Mouse (Mus musculus) monocyte, adult 2 months (primary cell): Measurements from ENCODE around the gene I0C0044D17Rik.
"Not testable (repeated sequence)": the region's sequence is repeated elsewhere in the genome, so short reads cannot be mapped to it uniquely, and the experiment has no call there.

Experiments used
- DNase-seq, 2 experiments: peaks; one replicate each; pipeline ENCODE4 v3.0.0; 2022; ENCODE audit warnings: low spot score in 2 of 2, low read depth in 1 of 2

I0C0044D17Rik gene

DNA sequence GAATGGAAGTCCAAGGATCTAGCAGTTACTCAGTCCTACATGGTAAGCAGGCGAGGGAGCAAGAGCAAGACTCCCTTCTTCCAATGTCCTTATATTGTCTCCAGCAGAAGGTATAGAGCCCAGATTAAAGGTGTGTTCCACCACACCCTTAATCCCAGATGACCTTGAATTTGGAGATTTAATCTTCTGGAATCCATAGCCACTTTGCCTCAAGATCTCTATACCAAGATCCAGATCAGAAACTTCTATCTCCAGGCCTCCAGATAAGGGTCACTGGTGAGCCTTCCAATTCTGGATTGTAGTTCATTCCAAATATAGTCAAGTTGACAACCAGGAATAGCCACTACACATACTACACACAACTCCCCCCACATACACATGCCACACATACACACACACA lies at the start of gene I0C0044D17Rik:
Gene I0C0044D17Rik, minus strand, starts transcription at position 101 of the 400 bp plus-strand sequence.
- not testable (repeated sequence) for DNase-seq

DNA sequence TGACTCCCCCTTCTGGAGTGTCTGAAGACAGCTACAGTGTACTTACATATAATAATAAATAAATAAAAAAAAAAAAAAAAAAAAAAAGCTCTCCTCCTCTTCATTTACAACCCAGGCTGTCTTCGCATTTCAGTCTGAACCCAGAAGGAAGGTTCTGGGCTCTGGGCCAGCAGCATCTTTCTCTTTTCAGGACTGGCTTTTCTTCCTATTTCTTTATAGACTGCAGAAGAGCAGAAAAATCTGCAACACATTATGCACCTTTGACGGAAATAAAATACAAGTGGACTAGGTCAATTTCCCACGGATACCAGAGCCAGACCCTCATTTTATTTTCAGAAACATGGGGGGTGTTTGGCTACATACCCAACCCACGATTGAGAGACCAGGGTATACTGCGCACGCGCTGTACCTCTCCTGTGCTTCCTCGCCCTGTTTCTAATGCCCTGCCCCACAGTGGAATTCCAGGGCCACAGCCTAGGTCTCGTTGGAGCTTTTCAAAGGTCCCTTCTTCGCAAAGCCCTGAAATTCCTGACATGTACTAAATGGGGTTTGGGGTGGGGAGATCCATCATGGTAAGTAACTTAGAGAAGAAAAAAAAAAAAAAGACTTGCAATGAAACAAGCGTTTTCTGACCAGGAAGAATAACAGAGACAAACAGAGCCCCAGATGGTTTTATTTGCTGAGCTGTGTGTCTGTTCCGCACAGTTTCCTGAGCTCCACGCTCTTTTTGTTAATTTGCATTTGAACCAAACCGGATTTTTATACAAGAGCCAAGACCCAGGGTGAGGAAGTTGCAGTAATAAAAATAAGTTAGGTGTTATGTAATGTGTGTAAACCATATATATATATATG lies 42.0 kb upstream of the I0C0044D17Rik start:
- DNase-seq, result no peak

DNA sequence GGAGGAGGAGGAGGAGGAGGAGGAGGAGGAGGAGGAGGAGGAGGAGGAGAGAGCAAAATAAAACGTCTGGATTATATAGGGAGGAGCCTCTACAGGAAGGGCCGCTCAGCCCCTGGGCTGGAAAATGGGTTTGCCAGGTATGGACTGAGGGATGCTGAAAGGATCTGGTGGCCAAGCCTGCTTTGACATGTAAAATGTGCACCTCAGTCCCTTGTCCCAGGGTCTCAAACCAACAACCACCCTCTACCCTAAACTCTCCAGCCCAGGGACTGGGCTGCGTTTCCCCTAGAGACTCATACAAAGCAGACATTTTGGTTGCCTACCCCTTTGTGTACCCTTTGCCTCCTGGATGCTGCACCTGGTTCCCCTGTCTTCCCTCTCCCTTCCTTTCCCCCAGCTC lies 40.9 kb upstream of the I0C0044D17Rik start:
- DNase-seq, result no peak

DNA sequence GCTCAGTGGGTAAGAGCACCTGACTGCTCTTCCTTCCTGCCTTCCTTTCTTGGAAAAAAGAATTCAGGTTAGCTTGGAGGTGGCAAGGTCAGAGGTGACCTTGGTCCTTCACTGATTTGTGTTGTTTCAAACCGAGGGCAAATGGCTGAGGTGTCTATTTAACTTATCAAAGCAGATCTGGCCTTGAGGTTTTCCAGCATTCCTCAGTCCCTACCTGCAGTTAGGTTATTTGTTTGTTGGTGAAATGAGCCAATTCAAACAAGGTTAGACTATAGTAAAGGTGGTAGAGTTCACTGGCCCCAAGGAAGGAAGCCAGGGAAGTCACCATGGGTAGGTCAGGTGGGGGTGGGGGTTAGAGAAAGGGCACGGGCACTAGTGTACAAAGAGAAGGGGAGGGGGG lies 40.5 kb upstream of the I0C0044D17Rik start:
- no peak for DNase-seq

DNA sequence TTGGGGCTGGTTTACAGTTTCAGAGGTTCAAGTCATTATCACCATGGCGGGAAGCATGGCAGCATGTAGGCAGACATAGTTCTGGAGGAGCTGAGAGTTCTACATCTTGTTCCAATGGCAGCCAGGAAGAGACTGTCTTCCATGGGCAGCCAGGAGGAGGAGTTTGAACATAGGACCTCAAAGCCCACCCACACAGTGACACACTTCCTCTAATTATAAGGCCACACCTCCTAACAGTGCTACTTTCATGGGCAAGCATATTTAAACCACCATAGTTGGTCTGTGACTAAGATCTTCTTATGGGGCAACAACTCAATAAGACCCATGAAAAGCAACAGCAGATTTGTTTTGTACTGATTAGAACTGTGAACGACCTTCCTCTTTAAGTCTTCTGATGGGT lies 39.8 kb upstream of the I0C0044D17Rik start:
- no peak for DNase-seq

DNA sequence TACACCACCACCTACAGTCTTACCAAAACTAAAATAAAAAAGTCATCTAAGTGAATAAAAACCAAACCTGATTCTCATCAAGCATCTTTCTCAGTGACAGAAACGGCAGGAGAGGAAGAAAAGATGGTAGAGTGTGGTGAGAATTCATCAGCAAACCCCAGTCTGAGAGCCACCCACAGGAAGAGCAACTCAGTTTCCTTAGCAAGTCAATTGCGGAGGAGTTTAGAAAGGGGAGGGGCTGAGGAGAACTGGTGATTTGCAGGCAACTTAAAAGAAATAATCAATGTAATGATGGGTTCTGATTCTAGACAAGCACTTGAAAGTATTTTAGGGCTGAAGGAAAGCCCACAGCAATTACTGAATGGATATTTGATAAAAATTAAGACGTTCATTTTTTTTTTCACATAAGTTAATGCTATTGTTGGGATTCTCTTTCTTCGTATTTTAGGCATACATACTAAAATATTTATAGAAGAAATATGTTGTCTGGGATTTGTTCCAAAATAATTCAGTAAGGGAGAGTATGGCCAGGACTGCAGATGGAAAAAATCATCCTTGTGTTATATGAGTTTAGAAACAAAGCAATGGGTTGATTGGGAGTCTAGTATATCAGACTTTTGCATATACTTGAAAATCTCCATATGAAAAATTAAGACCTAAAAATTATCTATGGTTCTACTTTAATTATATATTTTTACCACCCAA lies 34.7 kb upstream of the I0C0044D17Rik start:
- DNase-seq, result no peak

DNA sequence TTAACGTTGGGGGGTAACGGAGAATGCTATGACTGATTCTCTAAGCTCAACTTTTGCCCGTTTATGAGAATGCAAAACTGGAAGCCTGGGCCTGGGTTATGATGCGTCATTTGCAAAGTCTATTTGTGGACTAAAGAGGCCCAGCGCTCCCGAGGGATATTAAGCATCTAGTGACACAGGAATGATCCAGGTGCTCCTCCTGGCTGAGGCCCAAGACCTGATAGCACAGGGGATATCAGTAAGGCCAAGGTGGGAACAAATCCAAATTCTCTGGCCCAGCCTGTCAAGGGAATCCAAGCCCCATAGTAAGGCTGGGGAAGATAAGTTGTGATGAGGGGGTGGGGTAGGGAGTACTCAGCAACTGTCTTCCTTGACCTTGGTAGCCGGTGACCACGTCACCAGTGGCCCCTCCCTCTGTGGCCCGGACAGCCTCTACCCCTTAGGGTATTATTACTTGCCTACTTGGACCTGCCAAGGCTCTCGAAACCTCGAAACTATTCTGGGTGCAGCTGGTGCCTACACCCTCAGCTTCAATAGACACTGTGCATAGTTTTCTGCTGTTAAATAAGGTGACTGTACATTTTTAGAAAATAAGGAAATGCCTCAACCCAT lies 33.5 kb upstream of the I0C0044D17Rik start:
- no peak for DNase-seq

DNA sequence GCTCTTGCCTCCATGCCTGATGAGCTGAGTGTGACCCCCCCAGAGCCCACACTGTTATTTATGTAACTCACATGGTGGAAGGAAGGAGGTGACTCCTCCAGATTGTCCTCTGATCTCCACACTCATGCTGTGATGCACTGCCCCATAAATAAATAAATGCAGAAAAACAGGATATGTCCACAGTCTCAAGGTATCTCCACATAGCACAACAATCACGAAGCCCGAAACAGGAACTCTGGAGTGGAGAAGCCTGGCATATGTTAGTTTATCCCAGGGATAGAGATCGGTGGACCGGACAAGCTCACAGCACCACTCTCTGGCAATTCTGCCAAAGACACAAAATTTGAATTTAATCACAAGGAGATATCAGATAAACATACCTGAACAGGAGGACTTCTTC lies 30.3 kb upstream of the I0C0044D17Rik start:
- DNase-seq, result no peak

DNA sequence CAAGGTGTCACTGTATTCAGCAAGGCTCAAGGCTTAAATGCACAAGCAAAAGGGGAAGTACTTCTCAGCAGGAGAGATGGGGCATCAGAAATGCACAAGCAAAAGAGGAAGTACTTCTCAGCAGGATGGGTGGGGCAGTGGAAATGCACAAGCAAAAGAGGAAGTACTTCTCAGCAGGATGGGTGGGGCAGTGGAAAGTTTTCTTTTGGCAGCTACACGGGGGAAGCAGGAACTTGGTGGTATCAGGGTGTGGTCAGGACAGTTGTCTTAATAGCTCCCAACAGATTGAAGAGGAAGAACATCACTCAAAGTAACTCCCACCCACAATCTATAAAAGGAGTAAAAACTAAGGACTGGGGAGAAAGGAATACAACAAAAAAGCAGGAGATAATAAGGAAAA lies 26.8 kb upstream of the I0C0044D17Rik start:
- peak; percentile 8 to 35 for DNase-seq

DNA sequence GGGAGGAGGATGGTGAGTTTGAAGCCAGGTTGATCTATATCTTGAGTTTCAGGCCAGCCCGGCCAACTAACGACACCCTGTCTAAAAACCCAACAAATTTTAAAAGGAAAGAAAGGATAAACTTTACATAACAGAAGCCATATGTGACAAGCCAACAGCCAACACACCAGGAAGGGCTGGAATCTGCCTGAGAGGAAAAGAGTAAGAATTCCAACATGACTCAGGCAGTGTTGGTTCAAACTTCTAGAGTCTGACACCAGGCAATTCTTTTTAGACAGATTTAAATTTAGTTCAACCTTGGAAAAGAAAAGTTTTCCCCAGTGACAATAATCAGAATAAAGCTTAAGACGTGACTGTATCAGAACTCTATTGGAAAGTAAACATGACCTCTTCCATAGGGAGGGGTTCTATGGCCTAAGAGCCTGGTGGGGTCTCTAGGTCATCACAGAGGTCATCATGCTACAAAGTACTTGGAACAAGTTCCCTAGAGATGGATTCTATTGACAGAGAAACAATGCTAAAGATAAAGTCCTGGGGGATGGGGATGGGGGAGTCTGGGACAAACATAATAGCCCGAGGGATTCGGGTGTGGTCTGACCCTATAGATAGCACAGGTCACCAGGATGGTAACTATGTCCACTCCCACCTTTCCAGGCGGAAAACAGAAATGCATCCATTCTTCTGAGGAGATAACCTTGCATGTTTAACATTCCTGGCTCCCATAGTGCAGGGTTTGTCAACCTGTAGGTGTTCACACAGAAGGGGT lies 23.7 kb upstream of the I0C0044D17Rik start:
- DNase-seq, result no peak

DNA sequence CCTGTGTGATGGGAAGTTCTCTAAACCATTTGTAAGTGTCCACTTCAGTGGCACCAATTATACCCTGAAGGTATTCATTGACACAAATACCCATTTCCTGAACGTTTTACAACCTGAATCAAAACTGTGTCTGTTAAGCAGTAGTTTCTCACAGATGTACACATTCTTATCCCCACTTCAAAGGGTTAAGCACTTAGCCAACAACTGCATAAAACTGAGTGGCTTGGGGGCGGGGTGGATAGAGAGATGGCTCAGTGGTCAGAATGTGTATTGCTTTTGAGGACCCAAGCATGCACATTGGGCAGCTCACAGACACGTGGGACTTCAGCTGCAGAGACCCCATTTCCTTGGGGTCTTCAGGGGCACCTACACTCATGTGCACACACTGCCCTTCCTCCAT lies 22.8 kb upstream of the I0C0044D17Rik start:
- DNase-seq, result no peak

DNA sequence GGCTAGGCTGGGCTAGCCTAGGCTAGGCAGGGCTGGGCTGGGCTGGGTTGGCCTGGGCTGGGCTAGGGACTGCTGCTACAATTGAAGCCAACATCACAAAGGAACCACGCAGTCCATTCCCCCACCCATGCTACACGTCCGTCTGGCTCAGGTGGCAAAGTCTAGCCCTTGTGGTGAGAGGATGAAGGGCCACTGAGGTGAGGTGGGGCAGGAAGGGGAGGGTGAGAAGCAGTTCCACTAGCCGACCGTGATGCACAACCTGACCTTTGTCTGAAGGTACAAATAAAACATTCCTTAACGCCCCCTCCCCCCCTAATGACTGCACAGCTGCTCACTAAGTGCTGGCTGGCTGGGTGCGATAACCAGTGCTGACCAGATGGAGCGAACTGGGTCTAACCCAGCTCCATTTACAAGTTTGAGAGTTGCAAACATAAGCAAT lies 22.1 kb upstream of the I0C0044D17Rik start:
- DNase-seq, result no peak

DNA sequence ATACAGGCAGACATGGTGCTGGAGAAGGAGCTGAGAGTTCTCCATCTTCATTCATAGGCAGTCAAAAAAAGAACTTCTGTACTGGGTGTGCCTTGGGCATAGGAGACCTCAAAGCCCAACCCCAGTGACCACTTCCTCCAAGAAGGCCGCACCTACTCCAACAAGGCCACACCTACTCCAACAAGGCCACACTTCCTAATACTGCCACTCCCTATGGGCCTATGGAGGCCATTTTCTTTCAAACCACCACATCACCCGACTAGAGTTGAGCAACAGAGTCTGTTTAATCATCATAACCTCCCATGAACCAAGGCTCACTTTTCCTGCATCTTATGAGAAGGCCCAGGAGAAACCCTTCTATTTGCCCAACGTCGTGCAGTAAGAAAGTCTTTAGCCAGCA lies 21.6 kb upstream of the I0C0044D17Rik start:
- no peak for DNase-seq

DNA sequence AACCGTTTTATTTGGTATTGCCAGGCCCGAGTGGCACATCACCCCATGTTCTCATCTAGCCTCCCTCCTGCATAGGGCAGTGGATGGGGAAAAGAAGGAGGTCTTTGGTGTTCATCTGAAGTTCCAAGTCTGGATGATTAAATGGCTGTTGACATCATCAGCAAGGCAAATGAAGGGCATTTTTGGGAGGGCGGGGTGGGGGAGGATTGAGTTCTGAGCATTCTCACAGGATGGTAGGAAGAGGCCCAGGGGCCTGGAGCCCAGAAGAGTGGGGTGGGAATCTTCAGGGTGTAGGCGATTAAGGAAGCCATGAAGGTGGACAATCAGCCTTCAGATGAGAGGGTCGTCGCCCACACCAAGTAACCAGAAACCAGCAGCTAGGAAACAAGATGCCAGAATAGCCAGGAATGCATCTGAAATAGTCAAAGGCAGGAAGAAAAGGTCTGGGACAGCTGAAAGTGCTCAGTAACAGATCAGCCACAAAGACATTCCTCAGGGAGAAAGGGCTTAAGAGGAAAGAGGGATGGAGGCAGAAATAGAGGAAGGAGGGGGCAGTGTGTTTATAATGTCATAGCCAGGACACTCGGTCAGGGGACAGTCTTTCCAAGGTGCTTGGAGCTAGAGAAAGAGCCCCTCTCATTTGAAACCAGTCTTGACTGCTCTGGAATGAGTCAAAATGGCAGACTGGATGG lies 20.4 kb upstream of the I0C0044D17Rik start:
- no peak for DNase-seq

DNA sequence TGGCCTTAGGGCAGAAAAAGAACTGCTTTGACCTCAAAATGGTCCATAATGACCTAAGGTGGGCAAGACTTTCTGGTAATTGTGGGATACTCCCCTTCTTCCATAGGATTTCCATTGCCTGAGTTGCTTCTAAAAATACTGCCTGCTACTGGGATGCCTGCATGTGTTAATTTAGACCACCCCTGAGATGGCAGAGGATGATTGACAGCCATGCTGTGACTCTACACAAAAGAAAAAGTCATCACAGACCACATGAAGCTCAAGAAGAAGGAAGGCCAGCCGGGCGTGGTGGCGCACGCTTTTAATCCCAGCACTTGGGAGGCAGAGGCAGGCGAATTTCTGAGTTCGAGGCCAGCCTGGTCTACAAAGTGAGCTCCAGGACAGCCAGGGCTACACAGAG lies 17.6 kb upstream of the I0C0044D17Rik start:
- not testable (repeated sequence) for DNase-seq

DNA sequence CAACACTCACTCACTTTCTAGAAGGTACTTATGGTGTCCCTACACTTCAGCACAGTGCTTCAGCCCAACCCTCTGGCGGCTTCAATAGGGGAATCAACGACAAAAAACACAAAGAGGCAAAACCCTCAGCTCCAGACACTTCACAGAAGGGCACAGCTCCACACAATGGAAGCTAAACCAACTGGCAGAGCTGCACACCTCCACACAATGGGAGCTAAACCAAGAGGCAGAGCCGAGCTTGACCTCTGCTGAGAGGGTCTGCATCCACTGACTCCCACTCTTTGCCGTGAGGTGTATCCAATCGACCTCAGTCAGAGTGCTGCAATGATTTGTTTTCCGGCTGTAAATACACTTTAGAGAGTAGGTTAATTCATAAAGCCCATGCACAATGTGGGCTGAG lies 16.9 kb upstream of the I0C0044D17Rik start:
- DNase-seq, result no peak

DNA sequence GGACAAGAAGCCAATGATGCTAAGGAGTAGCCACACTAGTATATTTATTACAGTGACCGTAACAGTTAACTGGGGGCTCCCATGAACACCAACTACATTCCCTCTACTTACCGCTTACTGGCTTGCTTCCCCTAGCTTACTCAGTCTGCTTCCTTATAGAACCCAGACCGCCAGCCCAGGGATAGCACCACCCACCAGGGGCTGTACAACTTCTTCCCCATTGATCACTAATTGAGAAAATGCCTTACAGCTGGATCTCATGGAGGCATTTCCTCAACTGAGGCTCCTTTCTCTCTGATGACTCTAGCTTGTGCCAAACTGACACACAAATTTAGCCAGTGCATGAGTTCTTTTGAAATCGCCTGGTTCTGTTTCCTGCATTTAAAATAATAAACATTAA lies 15.3 kb upstream of the I0C0044D17Rik start:
- no peak for DNase-seq

DNA sequence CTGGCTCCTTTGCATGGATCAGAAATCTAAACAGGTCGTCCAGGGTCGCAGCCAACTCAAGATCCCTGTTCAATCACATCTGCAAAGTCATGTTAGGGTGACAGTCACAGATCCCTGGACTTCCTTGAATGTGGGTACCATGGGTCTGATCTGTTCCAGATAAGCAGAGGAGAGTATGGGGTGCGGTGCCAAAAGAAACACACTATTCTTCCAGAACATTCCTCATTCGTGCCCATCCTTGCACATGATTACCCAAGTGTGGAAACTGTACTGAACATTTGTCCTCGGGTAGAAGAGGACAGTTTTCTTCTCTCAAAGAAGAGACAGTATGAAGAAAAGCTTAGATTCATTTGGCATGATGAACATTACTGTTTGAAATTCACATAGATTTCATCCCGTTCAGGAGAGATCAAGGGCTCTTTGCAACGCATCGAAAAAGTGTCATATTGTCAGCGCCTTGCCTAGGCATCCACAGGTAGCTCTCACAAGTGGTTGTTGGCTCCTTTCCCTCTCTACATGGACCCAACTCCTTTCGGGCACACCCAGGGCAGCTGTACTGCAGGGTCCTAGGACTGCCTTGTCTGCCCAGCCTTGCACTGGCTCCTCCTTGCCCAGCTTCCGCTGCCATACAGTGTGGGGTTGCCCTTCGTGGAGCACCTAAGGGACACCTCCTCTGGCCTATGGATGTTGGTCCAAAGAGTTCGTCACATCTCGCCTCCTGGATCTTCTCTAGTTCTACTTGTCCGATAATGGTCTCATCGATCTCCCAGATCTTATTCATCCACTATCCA lies 14.3 kb upstream of the I0C0044D17Rik start:
- DNase-seq, result no peak

DNA sequence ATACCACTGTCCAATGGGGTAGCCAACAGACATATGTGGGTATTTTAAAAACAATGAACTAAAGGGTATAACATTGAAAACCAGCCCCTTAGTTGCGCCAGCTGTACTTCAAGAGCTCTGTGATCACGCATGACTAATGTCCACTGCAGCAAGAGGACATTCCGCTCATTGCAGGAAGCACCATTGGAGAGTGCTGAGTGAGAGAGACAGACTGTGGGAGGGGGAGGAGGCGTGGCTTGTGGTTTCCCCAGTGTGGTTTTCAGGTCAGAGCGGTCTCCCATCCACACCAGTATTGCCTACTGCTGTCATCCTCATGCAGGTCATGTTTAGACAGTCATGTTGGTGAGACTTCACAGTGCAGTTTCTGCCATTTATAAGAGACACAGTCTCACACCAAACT lies 12.9 kb upstream of the I0C0044D17Rik start:
- DNase-seq, result no peak

DNA sequence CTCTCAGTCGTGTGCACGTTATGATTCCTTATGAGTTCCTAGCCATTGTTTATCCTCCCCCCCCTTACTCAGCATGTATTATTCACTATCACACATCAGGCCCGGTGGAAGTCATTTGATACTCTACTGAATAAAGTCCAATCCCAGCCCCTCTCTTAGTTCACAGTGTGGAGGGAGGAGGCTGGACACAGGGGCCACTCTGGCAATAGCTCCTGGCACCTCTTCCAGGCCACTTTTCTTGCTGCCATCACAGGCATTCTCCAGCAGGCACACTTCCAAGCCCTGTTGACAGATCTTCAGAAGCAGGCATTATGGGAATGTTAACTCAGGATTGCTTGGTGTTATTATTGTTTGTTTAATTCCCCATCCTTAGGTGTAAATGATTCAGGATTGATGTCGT lies 11.1 kb upstream of the I0C0044D17Rik start:
- DNase-seq, result no peak
